10 mouse cellular contexts compared by ENCODE assay signal in genomic region chr9:58159855-58160254, GRCm38 (mm10). TPM values are rescaled to one million over a fixed set of nuclear protein-coding genes. Genes with fewer than 3 reads are reported as not detected.
DNase-seq lines count a peak whose midpoint lies in the region; ATAC-seq and TF ChIP-seq lines count a peak whose summit lies in the region.
"Had no signal": no experiment of that assay in that cellular context is flagged by ENCODE, and none has a peak within 500 bp of the region (broad histone marks: within the 10 kb centered on the region; RNA-seq: fewer than 3 reads in every experiment).

No protein-coding gene starts in this region.

- peak; percentile 46 to 55 for DNase-seq in layer of hippocampus, adult 2 months (ENCODE audit: low spot score in 2 of 2)
- no peak for DNase-seq in layer of hippocampus, postnatal 36 days
- DNase-seq in cerebellum, adult 8-10 months, result no peak
- no peak for DNase-seq in T-cell, adult 2 months (ENCODE audit: low spot score)
- DNase-seq: liver, postnatal 0 days had no signal

- H3K4me1 ChIP-seq in embryonic facial prominence, embryonic 13.5 days, result peaks cover 60% of the 10 kb centered on the region
- peaks cover 55% of the 10 kb centered on the region for H3K4me1 ChIP-seq in heart, embryonic 12.5 days (replicated peaks)
- H3K4me1 ChIP-seq in limb, embryonic 12.5 days (replicated peaks), result peaks cover 70% of the 10 kb centered on the region

- WGBS in embryonic facial prominence, embryonic 13.5 days, result 63% methylated on average over 4 of the region's 4 CpGs
- 22% methylated on average over 4 of the region's 4 CpGs for WGBS in heart, embryonic 12.5 days
- 66% methylated on average over 4 of the region's 4 CpGs for WGBS in limb, embryonic 12.5 days

- peak overlapping the region; percentile 83 for H3K27ac ChIP-seq in layer of hippocampus, adult 2 months
- H3K27ac ChIP-seq in embryonic facial prominence, embryonic 13.5 days, result peak overlapping the region; percentile 97
- H3K27ac ChIP-seq in heart, embryonic 12.5 days (ENCODE audit: poor library complexity, severe bottlenecking), result peak overlapping the region; percentile 3
- peak overlapping the region; percentile 99 for H3K27ac ChIP-seq in limb, embryonic 12.5 days
- H3K27ac ChIP-seq: hindbrain, postnatal 0 days had no signal

- H3K4me2 ChIP-seq in embryonic facial prominence, embryonic 13.5 days, result peak overlapping the region; percentile 64
- no peak overlapping the region for H3K4me2 ChIP-seq in heart, embryonic 12.5 days
- peak overlapping the region; percentile 80 for H3K4me2 ChIP-seq in limb, embryonic 12.5 days

- TF ChIP-seq CTCF in layer of hippocampus, adult 2 months (conservative IDR thresholded peaks at IDR 0.05), result no peak

- H3K36me3 ChIP-seq in embryonic facial prominence, embryonic 13.5 days, result no peaks in the 10 kb centered on the region
- no peaks in the 10 kb centered on the region for H3K36me3 ChIP-seq in heart, embryonic 12.5 days
- peaks cover 17% of the 10 kb centered on the region for H3K36me3 ChIP-seq in limb, embryonic 12.5 days

- no peak overlapping the region for H3K4me3 ChIP-seq in layer of hippocampus, adult 2 months
- H3K4me3 ChIP-seq in embryonic facial prominence, embryonic 13.5 days, result no peak overlapping the region
- H3K4me3 ChIP-seq in heart, embryonic 12.5 days, result no peak overlapping the region
- H3K4me3 ChIP-seq in limb, embryonic 12.5 days (replicated peaks), result no peak overlapping the region; the same call in 1 of the 2 replicates

- H3K9me3 ChIP-seq in embryonic facial prominence, embryonic 13.5 days, result no peaks in the 10 kb centered on the region
- H3K9me3 ChIP-seq in heart, embryonic 12.5 days (replicated peaks), result no peaks in the 10 kb centered on the region
- no peaks in the 10 kb centered on the region for H3K9me3 ChIP-seq in limb, embryonic 12.5 days

- H3K27me3 ChIP-seq in embryonic facial prominence, embryonic 13.5 days, result no peaks in the 10 kb centered on the region
- H3K27me3 ChIP-seq in heart, embryonic 12.5 days (replicated peaks), result peaks cover 11% of the 10 kb centered on the region; the same call in 1 of the 2 replicates
- H3K27me3 ChIP-seq in limb, embryonic 12.5 days, result no peaks in the 10 kb centered on the region
- H3K27me3 ChIP-seq: Patski had no signal

- ATAC-seq in embryonic facial prominence, embryonic 13.5 days (ENCODE audit: insufficient number of reproducible peaks, insufficient read depth, low FRiP score, low TSS enrichment, low read depth), result no peak
- peak; percentile 12; the same call in 1 of the 2 replicates for ATAC-seq in heart, embryonic 12.5 days (ENCODE audit: insufficient number of reproducible peaks, low FRiP score)
- no peak for ATAC-seq in limb, embryonic 12.5 days (ENCODE audit: insufficient number of reproducible peaks, insufficient read depth, low FRiP score, low TSS enrichment, low read depth)
- ATAC-seq: hindbrain, postnatal 0 days; liver, postnatal 0 days; Patski had no signal

- no peak overlapping the region for H3K9ac ChIP-seq in embryonic facial prominence, embryonic 13.5 days
- no peak overlapping the region for H3K9ac ChIP-seq in heart, embryonic 12.5 days
- no peak overlapping the region for H3K9ac ChIP-seq in limb, embryonic 12.5 days (replicated peaks)
- H3K9ac ChIP-seq: liver, postnatal 0 days had no signal

RNA-seq across cellular contexts. Expression of gene Ccdc33, which starts 41.2 kb away (rescaled TPM):
- under 1 TPM; 0.29 to 0.49 TPM for total RNA-seq in layer of hippocampus, adult 2 months (2021)
- total RNA-seq in layer of hippocampus, postnatal 36 days (2021), result under 1 TPM; 0.30 to 0.73 TPM
- polyA plus RNA-seq in embryonic facial prominence, embryonic 13.5 days (2015; fragmentation: Nextera tagmentation; extraction: Ambion mirVana), result 0.83 TPM in 1 of 2 replicates, not detected in the other
- polyA plus RNA-seq in heart, embryonic 12.5 days (2016; fragmentation: Nextera tagmentation; extraction: Ambion mirVana), result not detected in 2 replicates
- 0.19 and 0.42 TPM in 2 replicates for polyA plus RNA-seq in limb, embryonic 12.5 days (2016; fragmentation: Nextera tagmentation; extraction: Ambion mirVana)
- polyA plus RNA-seq: liver, postnatal 0 days had no signal

RNA-seq across cellular contexts. Expression of gene Islr, which starts 44.3 kb away (rescaled TPM):
- 10 to 100 TPM; 12.8 to 14.2 TPM for total RNA-seq in layer of hippocampus, adult 2 months (2021)
- total RNA-seq in layer of hippocampus, postnatal 36 days (2021), result 10 to 100 TPM; 11.5 to 14.5 TPM
- 75.6 and 79.6 TPM in 2 replicates for polyA plus RNA-seq in embryonic facial prominence, embryonic 13.5 days (2015; fragmentation: Nextera tagmentation; extraction: Ambion mirVana)
- 8.5 and 8.6 TPM in 2 replicates for polyA plus RNA-seq in heart, embryonic 12.5 days (2016; fragmentation: Nextera tagmentation; extraction: Ambion mirVana)
- polyA plus RNA-seq in limb, embryonic 12.5 days (2016; fragmentation: Nextera tagmentation; extraction: Ambion mirVana), result 109 and 120 TPM in 2 replicates

RNA-seq across cellular contexts. Expression of gene Islr2, which starts 44.3 kb away (rescaled TPM):
- total RNA-seq in layer of hippocampus, adult 2 months (2021), result 100 to 1,000 TPM; 134 to 136 TPM
- 100 to 1,000 TPM; 134 to 145 TPM for total RNA-seq in layer of hippocampus, postnatal 36 days (2021)
- 0.76 and 1.4 TPM in 2 replicates for polyA plus RNA-seq in embryonic facial prominence, embryonic 13.5 days (2015; fragmentation: Nextera tagmentation; extraction: Ambion mirVana)
- 0.05 TPM in 1 of 2 replicates, not detected in the other for polyA plus RNA-seq in heart, embryonic 12.5 days (2016; fragmentation: Nextera tagmentation; extraction: Ambion mirVana)
- 1.4 and 1.8 TPM in 2 replicates for polyA plus RNA-seq in limb, embryonic 12.5 days (2016; fragmentation: Nextera tagmentation; extraction: Ambion mirVana)
- polyA plus RNA-seq: liver, postnatal 0 days had no signal

Comparison
In these comparisons a context has a peak if more than half of its experiments do, and no peak if none do; other contexts are left out.
1. DNase-seq: peak in layer of hippocampus, adult 2 months (2 of 2); none in layer of hippocampus, postnatal 36 days (0 of 2), cerebellum, adult 8-10 months (single experiment) and T-cell, adult 2 months (single experiment).
2. H3K27ac ChIP-seq: peak in every context shown above with its lines; median percentile 99 in limb, embryonic 12.5 days; 97 in embryonic facial prominence, embryonic 13.5 days; 83 in layer of hippocampus, adult 2 months; 3 in heart, embryonic 12.5 days.